Mouse (Mus musculus) neural tube, embryonic 15.5 days (tissue): ENCODE data around the gene Lats1. TPM values are rescaled to one million over a fixed set of nuclear protein-coding genes. Genes with fewer than 3 reads are reported as not detected.
"Not testable (repeated sequence)": the region's sequence is repeated elsewhere in the genome, so short reads cannot be mapped to it uniquely, and the experiment has no call there.

Source experiments
- ATAC-seq: fragments of 200-750 bp; cut with Nextera tagmentation; 2 replicates; pipeline ENCODE4 v1.8.0; 2017; ENCODE audit warnings: mild to moderate bottlenecking, moderate TSS enrichment, moderate library complexity; ENCODE audit not compliant: low FRiP score
- H3K27ac ChIP-seq: fragments of 300-500 bp; sonication (generic); replicated peaks from 2 replicates; pipeline ENCODE4 v1.5.1; 2015; ENCODE audit warnings: mild to moderate bottlenecking, inconsistent platforms
- H3K27me3 ChIP-seq: fragments of 300-500 bp; sonication (generic); replicated peaks from 2 replicates; pipeline ENCODE4 v1.6.1; 2015; ENCODE audit warnings: inconsistent platforms
- H3K36me3 ChIP-seq: fragments of 300-500 bp; sonication (generic); 2 replicates; pipeline ENCODE4 v1.6.1; 2015; ENCODE audit warnings: inconsistent platforms
- H3K4me1 ChIP-seq: fragments of 300-500 bp; sonication (generic); 2 replicates; pipeline ENCODE4 v1.6.1; 2015; ENCODE audit warnings: inconsistent platforms
- H3K4me2 ChIP-seq: fragments of 300-500 bp; sonication (generic); 2 replicates; pipeline ENCODE4 v1.6.1; 2015; ENCODE audit warnings: inconsistent platforms, mild to moderate bottlenecking, moderate library complexity
- H3K4me3 ChIP-seq: fragments of 300-500 bp; sonication (generic); replicated peaks from 2 replicates; pipeline ENCODE4 v1.5.1; 2015; ENCODE audit warnings: mild to moderate bottlenecking, inconsistent platforms
- H3K9ac ChIP-seq: fragments of 300-500 bp; sonication (generic); replicated peaks from 2 replicates; pipeline ENCODE4 v1.6.1; 2015; ENCODE audit warnings: mild to moderate bottlenecking, inconsistent platforms
- H3K9me3 ChIP-seq: fragments of 300-500 bp; sonication (generic); replicated peaks from 2 replicates; pipeline ENCODE4 v1.6.1; 2016; ENCODE audit warnings: inconsistent platforms
- WGBS: fragments of 180-500 bp; shearing (Covaris S2); methylation state at CpG from one replicate; pipeline ENCODE4 v1.1.7; 2015; ENCODE audit warnings: mixed read lengths; 5-methylcytosine and 5-hydroxymethylcytosine counted together
- polyA plus RNA-seq: library from polyadenylated mRNA; unstranded; fragments of >200 nt; fragmentation: Nextera tagmentation; extraction: Ambion mirVana; gene quantifications from 2 replicates; pipeline ENCODE4 v1.2.1, GENCODE M21; 2015

Gene Lats1
- polyA plus RNA-seq, 1 experiment from 2014 or later: 7.7 TPM

DNA sequence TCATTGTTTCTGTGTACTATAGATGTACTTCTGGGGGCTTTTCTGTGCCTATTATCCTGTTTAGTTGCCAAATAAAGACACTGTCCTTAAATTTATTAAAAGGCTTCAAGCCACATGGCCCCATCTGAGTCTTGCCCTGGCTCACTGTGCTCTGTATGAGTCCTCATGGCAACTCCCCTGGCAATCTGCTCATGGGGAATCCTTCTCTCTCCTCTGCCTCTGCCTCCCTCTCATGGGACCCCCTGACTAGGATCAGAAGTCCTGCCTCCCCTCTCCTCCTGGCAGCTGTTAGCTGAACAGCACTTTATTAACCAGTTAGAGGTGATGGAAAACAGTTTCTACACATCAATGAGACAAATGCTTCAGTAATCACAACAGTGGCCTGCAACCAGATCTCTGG lies 50.6 kb downstream of the Lats1 start:
- Histone ChIP-seq H3K4me3 (no peak overlapping the region), H3K36me3 (no peaks in the 10 kb centered on the region), H3K4me2 (no peak overlapping the region), H3K9me3 (no peaks in the 10 kb centered on the region), H3K27me3 (no peaks in the 10 kb centered on the region), H3K4me1 (peaks cover 26% of the 10 kb centered on the region), H3K27ac (0 out of 2 replicates have a peak overlapping the region, but pooled peaks have one; percentile 28), H3K9ac (no peak overlapping the region)
- ATAC-seq: no peak

- H3K4me1 ChIP-seq: peaks cover 9% of the 10 kb centered on the region; the same call in 1 of the 2 replicates
- no peak overlapping the region for H3K4me3 ChIP-seq
- no peaks in the 10 kb centered on the region for H3K27me3 ChIP-seq
- ATAC-seq: no peak
- H3K4me2 ChIP-seq: no peak overlapping the region
- no peaks in the 10 kb centered on the region for H3K9me3 ChIP-seq
- peaks cover 3% of the 10 kb centered on the region; the same call in 1 of the 2 replicates for H3K36me3 ChIP-seq
- no peak overlapping the region; the same call in 1 of the 2 replicates for H3K27ac ChIP-seq
- no peak overlapping the region for H3K9ac ChIP-seq
These were observed 56.1 kb downstream of the Lats1 start for GRCm38 (mm10) chr10:7737122-7737521.

GRCm38 (mm10) chr10:7737914-7738313 lies 56.9 kb downstream of the Lats1 start:
- Histone ChIP-seq H3K4me1 (peaks cover 9% of the 10 kb centered on the region; the same call in 1 of the 2 replicates), H3K9ac (no peak overlapping the region), H3K4me2 (no peak overlapping the region), H3K36me3 (peaks cover 7% of the 10 kb centered on the region), H3K27ac (no peak overlapping the region), H3K27me3 (no peaks in the 10 kb centered on the region), H3K9me3 (no peaks in the 10 kb centered on the region), H3K4me3 (no peak overlapping the region)
- 72% methylated on average over 3 of the region's 3 CpGs for WGBS
- no peak for ATAC-seq

- not testable (repeated sequence) for H3K4me1 ChIP-seq, H3K4me3 ChIP-seq, H3K9ac ChIP-seq, H3K9me3 ChIP-seq, H3K4me2 ChIP-seq, H3K27ac ChIP-seq, ATAC-seq, H3K27me3 ChIP-seq
- H3K36me3 ChIP-seq: peaks cover 53% of the 10 kb centered on the region
- 98% methylated on average over 6 of the region's 6 CpGs for WGBS
These were observed 64.5 kb downstream of the Lats1 start for GRCm38 (mm10) chr10:7745528-7745927.

GRCm38 (mm10) chr10:7748752-7749151 lies 67.7 kb downstream of the Lats1 start:
- no peak for ATAC-seq

GRCm38 (mm10) chr10:7757544-7757943 lies 76.5 kb downstream of the Lats1 start:
- Histone ChIP-seq H3K4me2 (no peak overlapping the region), H3K36me3 (peaks cover 70% of the 10 kb centered on the region), H3K27ac (no peak overlapping the region), H3K27me3 (no peaks in the 10 kb centered on the region), H3K4me3 (no peak overlapping the region), H3K9ac (no peak overlapping the region), H3K9me3 (no peaks in the 10 kb centered on the region), H3K4me1 (no peaks in the 10 kb centered on the region)
- ATAC-seq: no peak
- 96% methylated on average over 2 of the region's 2 CpGs for WGBS

More at GRCm38 (mm10) chr10:7748752-7749151, 67.7 kb downstream of the Lats1 start:
- Histone ChIP-seq H3K4me2 (no peak overlapping the region), H3K4me1 (no peaks in the 10 kb centered on the region), H3K27ac (no peak overlapping the region), H3K36me3 (peaks cover 57% of the 10 kb centered on the region), H3K9ac (no peak overlapping the region), H3K9me3 (no peaks in the 10 kb centered on the region), H3K27me3 (no peaks in the 10 kb centered on the region), H3K4me3 (no peak overlapping the region)
- WGBS: 93% methylated on average over 6 of the region's 6 CpGs

Other genes starting within 250 kb of the Lats1 start
- 0.91 and 2.1 TPM in 2 replicates for gene Ulbp1, start 207.6 kb upstream of the Lats1 start, polyA plus RNA-seq
- gene Lrp11, start 91.4 kb upstream of the Lats1 start, polyA plus RNA-seq: 37.6 and 49.1 TPM in 2 replicates
- 28.3 and 34.4 TPM in 2 replicates for gene Nup43, start 13.7 kb upstream of the Lats1 start, polyA plus RNA-seq
- gene Pcmt1, start 78 bp upstream of the Lats1 start, polyA plus RNA-seq: 187 and 194 TPM in 2 replicates
- 25.6 and 32.1 TPM in 2 replicates for gene Katna1, start 44.8 kb downstream of the Lats1 start, polyA plus RNA-seq
- 54.0 and 58.5 TPM in 2 replicates for gene Ginm1, start 111.6 kb downstream of the Lats1 start, polyA plus RNA-seq
- gene Ppil4, start 111.7 kb downstream of the Lats1 start, polyA plus RNA-seq: 42.1 and 43.0 TPM in 2 replicates
- gene Zc3h12d, start 151.3 kb downstream of the Lats1 start, polyA plus RNA-seq: 0.19 and 0.34 TPM in 2 replicates